Mouse (Mus musculus): ENCODE results near the gene Mapk8ip1. TPM values are rescaled to one million over a fixed set of nuclear protein-coding genes. Genes with fewer than 3 reads are reported as not detected.

Mapk8ip1 gene
- polyA plus RNA-seq, 1 experiment from 2014 or later: 19.9 TPM

- Histone ChIP-seq H3K4me3 (ENCODE audit: low read depth, low read length) (no peak overlapping the region), H3K9me3 (ENCODE audit: control insufficient read depth, low read length) (no peaks in the 10 kb centered on the region), H3K4me1 (ENCODE audit: control insufficient read depth, insufficient read depth, low read length) (no peaks in the 10 kb centered on the region), H3K4me2 (ENCODE audit: low read depth, severe bottlenecking) (no peak overlapping the region), H3K9ac (ENCODE audit: low read length) (no peak overlapping the region), H3K27me3 (ENCODE audit: control insufficient read depth, insufficient read depth, low read length) (no peaks in the 10 kb centered on the region), H3K36me3 (ENCODE audit: control insufficient read depth, insufficient read depth, low read length) (0 out of 2 replicates have a peak, but pooled peaks cover 6% of the 10 kb centered on the region), H3K27ac (replicated peaks; ENCODE audit: low read depth, low read length) (no peak overlapping the region)
- no peak for DNase-seq (ENCODE audit: low spot score)
- ATAC-seq (ENCODE audit: insufficient number of reproducible peaks, low FRiP score, low TSS enrichment, low read depth): no peak
- 88% methylated on average over 2 of the region's 2 CpGs for WGBS
Measured at GRCm38 (mm10) chr2:92347191-92347590, 53.9 kb downstream of the Mapk8ip1 start.

- Histone ChIP-seq H3K36me3 (ENCODE audit: control insufficient read depth, insufficient read depth, low read length) (0 out of 2 replicates have a peak, but pooled peaks cover 2% of the 10 kb centered on the region), H3K9me3 (ENCODE audit: control insufficient read depth, low read length) (no peaks in the 10 kb centered on the region), H3K27ac (replicated peaks; ENCODE audit: low read depth, low read length) (no peak overlapping the region), H3K4me1 (ENCODE audit: control insufficient read depth, insufficient read depth, low read length) (no peaks in the 10 kb centered on the region), H3K4me3 (ENCODE audit: low read depth, low read length) (no peak overlapping the region), H3K27me3 (ENCODE audit: control insufficient read depth, insufficient read depth, low read length) (no peaks in the 10 kb centered on the region), H3K9ac (ENCODE audit: low read length) (no peak overlapping the region), H3K4me2 (ENCODE audit: low read depth, severe bottlenecking) (no peak overlapping the region)
- DNase-seq (ENCODE audit: low spot score): no peak
- no peak for ATAC-seq (ENCODE audit: insufficient number of reproducible peaks, low FRiP score, low TSS enrichment, low read depth)
Measured at GRCm38 (mm10) chr2:92342418-92342817, 58.6 kb downstream of the Mapk8ip1 start.

Small RNA genes lying within 50 kb of the gene (microRNA-seq; reads per million reads assigned to microRNA genes)
- gene Mir7000: not detected

Other genes starting within 250 kb of the Mapk8ip1 start
- gene Pex16, start 26.6 kb downstream of the Mapk8ip1 start, polyA plus RNA-seq (2014; fragmentation: Nextera tagmentation; extraction: Ambion mirVana): 14.2 and 15.1 TPM in 2 replicates
- 11.8 and 13.2 TPM in 2 replicates for gene Large2, start 26.4 kb downstream of the Mapk8ip1 start, polyA plus RNA-seq (2014; fragmentation: Nextera tagmentation; extraction: Ambion mirVana)
- 1.2 and 1.9 TPM in 2 replicates for gene 1700029I15Rik, start 18.7 kb downstream of the Mapk8ip1 start, polyA plus RNA-seq (2014; fragmentation: Nextera tagmentation; extraction: Ambion mirVana)
- 18.0 and 18.1 TPM in 2 replicates for gene Cry2, start 32.8 kb upstream of the Mapk8ip1 start, polyA plus RNA-seq (2014; fragmentation: Nextera tagmentation; extraction: Ambion mirVana)
- 8.2 and 9.8 TPM in 2 replicates for gene Slc35c1, start 59.3 kb upstream of the Mapk8ip1 start, polyA plus RNA-seq (2014; fragmentation: Nextera tagmentation; extraction: Ambion mirVana)
- 2.3 and 2.5 TPM in 2 replicates for gene Chst1, start 198.4 kb upstream of the Mapk8ip1 start, polyA plus RNA-seq (2014; fragmentation: Nextera tagmentation; extraction: Ambion mirVana)

All from limb, embryonic 11.5 days (tissue).